20 mouse cellular contexts compared by ENCODE assay signal in the genomic region with DNA sequence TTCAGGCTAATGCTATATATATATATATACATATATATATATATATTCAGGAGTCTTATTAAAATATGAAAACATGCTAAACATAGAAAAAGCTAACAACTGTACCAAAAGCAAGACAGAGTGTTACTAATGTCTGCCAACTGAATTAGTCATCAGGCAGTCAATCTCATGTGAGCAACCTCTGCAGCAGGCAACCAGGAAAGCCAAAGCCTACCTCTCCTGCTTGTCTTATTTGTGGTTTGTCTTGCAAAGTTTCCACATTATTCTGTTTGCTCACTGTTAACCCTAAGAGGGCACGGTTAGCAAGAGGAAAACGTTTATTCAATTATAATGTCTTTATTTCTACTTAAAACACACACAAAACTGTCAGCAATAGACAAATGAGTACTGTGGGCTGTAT.
A peak's percentile ranks its signal among the peaks of the same experiment; 100 is the strongest.
DNase-seq lines count a peak whose midpoint lies in the region; ATAC-seq and TF ChIP-seq lines count a peak whose summit lies in the region.
"Had no signal": no experiment of that assay in that cellular context is flagged by ENCODE, and none has a peak within 500 bp of the region (broad histone marks: within the 10 kb centered on the region; RNA-seq: fewer than 3 reads in every experiment).

No protein-coding gene starts in this region.

- no peaks in the 10 kb centered on the region for H3K9me3 ChIP-seq in hindbrain, embryonic 14.5 days (ENCODE audit: control insufficient read depth, low read length)
- H3K9me3 ChIP-seq: embryonic facial prominence, embryonic 10.5 days; forebrain, embryonic 15.5 days; heart, embryonic 13.5 days; hindbrain, embryonic 12.5 days had no signal

- peaks cover 13% of the 10 kb centered on the region for H3K4me1 ChIP-seq in hindbrain, embryonic 14.5 days (replicated peaks; ENCODE audit: control insufficient read depth, insufficient read depth, low read length)
- H3K4me1 ChIP-seq: embryonic facial prominence, embryonic 10.5 days; heart, embryonic 13.5 days had no signal

- CTCF ChIA-PET in Patski (lab: Charles Lee), result interaction anchor here (0.9 kb wide), 2 partner anchors 10 to 17 kb away, joined by 3 read pairs; no protein-coding TSS in a partner anchor

- WGBS in hindbrain, embryonic 14.5 days, result 80% methylated on average over 2 of the region's 2 CpGs

- peak; percentile 17 for DNase-seq in adrenal gland, adult 2 months
- no peak for DNase-seq in adrenal gland, postnatal 4 days (ENCODE audit: low spot score in 2 of 2)
- DNase-seq in 416B (ENCODE audit: low read depth) (peak; percentile 15), Patski (ENCODE audit: low read depth, low spot score) (peak; percentile 38)
- DNase-seq in fibroblast of lung, adult 2 months (ENCODE audit: low read depth), result peak; percentile 90
- DNase-seq in retina, embryonic 14.5 days (ENCODE audit: low spot score), result no peak
- DNase-seq in hindbrain, embryonic 14.5 days (ENCODE audit: low spot score), result no peak
- DNase-seq in thymus, postnatal 14 days, result no peak
- DNase-seq: adrenal gland, postnatal 14 days; gastrocnemius, postnatal 25 days; heart, postnatal 36 days; kidney, adult 18-20 months had no signal

- ATAC-seq in Patski, result peak; percentile 65
- no peak for ATAC-seq in hindbrain, embryonic 14.5 days (ENCODE audit: low FRiP score)
- ATAC-seq: CD4-positive, CD25-positive, alpha-beta regulatory T cell, adult 4 months; hindbrain, postnatal 0 days had no signal

- no peaks in the 10 kb centered on the region for H3K27me3 ChIP-seq in Patski
- H3K27me3 ChIP-seq in hindbrain, embryonic 14.5 days (ENCODE audit: control insufficient read depth, insufficient read depth, low read length), result peaks cover 18% of the 10 kb centered on the region
- H3K27me3 ChIP-seq: heart, embryonic 13.5 days had no signal

- H3K9ac ChIP-seq in hindbrain, embryonic 14.5 days, result no peak overlapping the region
- H3K9ac ChIP-seq: forebrain, embryonic 15.5 days; heart, embryonic 13.5 days; hindbrain, embryonic 12.5 days had no signal

- no peaks in the 10 kb centered on the region for H3K36me3 ChIP-seq in hindbrain, embryonic 14.5 days (replicated peaks; ENCODE audit: control insufficient read depth, insufficient read depth)
- H3K36me3 ChIP-seq: embryonic facial prominence, embryonic 10.5 days; forebrain, embryonic 15.5 days; G1E; heart, embryonic 13.5 days; hindbrain, embryonic 12.5 days had no signal

- TF ChIP-seq CTCF in Patski (IDR thresholded peaks at IDR 0.05), result no peak

- no peak overlapping the region for H3K27ac ChIP-seq in hindbrain, embryonic 14.5 days
- H3K27ac ChIP-seq: embryonic facial prominence, embryonic 10.5 days; forebrain, embryonic 15.5 days; heart, embryonic 13.5 days; hindbrain, embryonic 12.5 days; hindbrain, postnatal 0 days had no signal

- no peak overlapping the region for H3K4me2 ChIP-seq in hindbrain, embryonic 14.5 days (replicated peaks)
- H3K4me2 ChIP-seq: forebrain, embryonic 15.5 days; heart, embryonic 13.5 days; hindbrain, embryonic 12.5 days had no signal

- H3K4me3 ChIP-seq in hindbrain, embryonic 14.5 days (replicated peaks; ENCODE audit: low read length), result no peak overlapping the region
- H3K4me3 ChIP-seq: embryonic facial prominence, embryonic 10.5 days; erythroblast, embryonic 14.5 days; forebrain, embryonic 15.5 days; heart, embryonic 13.5 days; hindbrain, embryonic 12.5 days had no signal

- POLR2A ChIA-PET in Patski (lab: Charles Lee), result no interaction called here

- in situ Hi-C loops in Patski (cut with MboI; ENCODE audit: low pct_unique_long_range_greater_than_20kb), result no loop called here

Comparison
In these comparisons a context has a peak if more than half of its experiments do, and no peak if none do; other contexts are left out.
1. DNase-seq: peak in adrenal gland, adult 2 months (single experiment), 416B (single experiment), Patski (single experiment) and fibroblast of lung, adult 2 months (single experiment); none in adrenal gland, postnatal 4 days (0 of 2), retina, embryonic 14.5 days (single experiment), hindbrain, embryonic 14.5 days (single experiment) and thymus, postnatal 14 days (single experiment).